Mouse (Mus musculus): ENCODE measurements around the gene Ksr1. TPM values are rescaled to one million over a fixed set of nuclear protein-coding genes. Genes with fewer than 3 reads are reported as not detected.

Ksr1 gene
- polyA plus RNA-seq, 1 experiment from 2014 or later: 3.9 TPM

- Histone ChIP-seq H3K27ac (no peak overlapping the region), H3K4me2 (replicated peaks) (no peak overlapping the region), H3K27me3 (no peaks in the 10 kb centered on the region), H3K9ac (no peak overlapping the region), H3K9me3 (no peaks in the 10 kb centered on the region), H3K36me3 (no peaks in the 10 kb centered on the region), H3K4me1 (peaks cover 19% of the 10 kb centered on the region), H3K4me3 (no peak overlapping the region)
- ATAC-seq (ENCODE audit: insufficient number of reproducible peaks, insufficient read depth, low FRiP score, low TSS enrichment): no peak
- 90% methylated on average over 4 of the region's 4 CpGs for WGBS
Observed at GRCm38 (mm10) chr11:79073583-79073982, 72.6 kb downstream of the Ksr1 start.

GRCm38 (mm10) chr11:79072108-79072507 lies 74.1 kb downstream of the Ksr1 start:
- Histone ChIP-seq H3K9me3 (no peaks in the 10 kb centered on the region), H3K4me3 (no peak overlapping the region), H3K27me3 (no peaks in the 10 kb centered on the region), H3K4me2 (replicated peaks) (no peak overlapping the region), H3K36me3 (0 out of 2 replicates have a peak, but pooled peaks cover under 1% of the 10 kb centered on the region), H3K9ac (no peak overlapping the region), H3K4me1 (peaks cover 19% of the 10 kb centered on the region), H3K27ac (0 out of 2 replicates have a peak overlapping the region, but pooled peaks have one; percentile 6)
- WGBS: 90% methylated on average over 8 of the region's 8 CpGs
- ATAC-seq (ENCODE audit: insufficient number of reproducible peaks, insufficient read depth, low FRiP score, low TSS enrichment): no peak

- peak; percentile 45; the same call in 1 of the 2 replicates for ATAC-seq (ENCODE audit: insufficient number of reproducible peaks, insufficient read depth, low FRiP score, low TSS enrichment)
Observed at GRCm38 (mm10) chr11:79071082-79071972, 74.9 kb downstream of the Ksr1 start.

GRCm38 (mm10) chr11:79069453-79070153 lies 76.6 kb downstream of the Ksr1 start:
- H3K27me3 ChIP-seq: no peaks in the 10 kb centered on the region
- 0 out of 2 replicates have a peak, but pooled peaks cover 3% of the 10 kb centered on the region for H3K36me3 ChIP-seq
- H3K9me3 ChIP-seq: no peaks in the 10 kb centered on the region
- H3K4me3 ChIP-seq: no peak overlapping the region
- ATAC-seq (ENCODE audit: insufficient number of reproducible peaks, insufficient read depth, low FRiP score, low TSS enrichment): no peak
- peaks cover 15% of the 10 kb centered on the region for H3K4me1 ChIP-seq
- WGBS: 64% methylated on average over 10 of the region's 10 CpGs
- H3K4me2 ChIP-seq (replicated peaks): no peak overlapping the region
- no peak overlapping the region for H3K9ac ChIP-seq
- 0 out of 2 replicates have a peak overlapping the region, but pooled peaks have one; percentile 11 for H3K27ac ChIP-seq

More at GRCm38 (mm10) chr11:79071082-79071972, 74.9 kb downstream of the Ksr1 start:
- Histone ChIP-seq H3K9ac (no peak overlapping the region), H3K4me3 (no peak overlapping the region), H3K4me2 (replicated peaks) (no peak overlapping the region), H3K36me3 (0 out of 2 replicates have a peak, but pooled peaks cover 3% of the 10 kb centered on the region), H3K9me3 (no peaks in the 10 kb centered on the region), H3K4me1 (peaks cover 19% of the 10 kb centered on the region), H3K27ac (peak overlapping the region; percentile 12; the same call in 1 of the 2 replicates), H3K27me3 (no peaks in the 10 kb centered on the region)
- WGBS: 77% methylated on average over 7 of the region's 7 CpGs

DNA sequence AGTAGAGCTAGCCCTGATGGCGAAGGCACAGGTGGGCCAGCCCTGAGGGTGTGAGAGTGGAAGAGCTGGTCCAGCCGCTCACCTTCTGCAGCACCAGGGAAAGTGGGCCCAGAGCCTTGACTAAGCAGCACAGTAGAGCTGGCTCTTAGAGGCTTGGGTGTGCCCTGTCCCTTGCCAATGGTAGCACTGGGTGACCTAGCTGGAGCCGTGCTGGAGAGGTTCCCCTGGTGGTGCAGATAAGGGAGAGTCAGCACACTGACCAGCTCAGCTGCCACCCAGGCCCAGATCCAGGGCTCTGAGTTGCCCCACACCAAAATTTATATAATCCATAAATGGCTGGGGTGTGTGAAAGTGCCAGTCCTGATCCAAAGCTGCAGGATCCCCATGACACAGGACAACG lies 79.0 kb downstream of the Ksr1 start:
- 90% methylated on average over 4 of the region's 4 CpGs for WGBS
- Histone ChIP-seq H3K4me1 (peaks cover 15% of the 10 kb centered on the region), H3K36me3 (0 out of 2 replicates have a peak, but pooled peaks cover 3% of the 10 kb centered on the region), H3K4me3 (no peak overlapping the region), H3K27me3 (no peaks in the 10 kb centered on the region), H3K9ac (no peak overlapping the region), H3K9me3 (no peaks in the 10 kb centered on the region), H3K4me2 (replicated peaks) (no peak overlapping the region), H3K27ac (no peak overlapping the region)
- no peak for ATAC-seq (ENCODE audit: insufficient number of reproducible peaks, insufficient read depth, low FRiP score, low TSS enrichment)

DNA sequence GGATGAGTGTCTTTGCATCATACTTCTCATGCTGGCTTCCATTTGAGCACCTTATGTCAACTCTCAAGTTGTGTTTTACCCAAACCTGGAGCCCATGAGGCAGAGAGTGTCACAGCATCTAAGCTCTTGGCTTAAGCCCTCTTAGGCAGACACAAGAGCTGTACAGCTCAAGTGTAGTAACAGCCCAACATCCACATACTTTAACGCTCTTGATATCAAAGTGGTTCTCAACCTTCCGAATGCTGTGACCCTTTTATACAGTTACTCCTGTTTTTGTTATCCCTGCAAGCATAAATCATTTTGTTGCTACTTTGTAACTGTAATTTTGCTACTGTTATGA lies 80.0 kb downstream of the Ksr1 start:
- Histone ChIP-seq H3K4me1 (peaks cover 15% of the 10 kb centered on the region), H3K9me3 (no peaks in the 10 kb centered on the region), H3K4me3 (no peak overlapping the region), H3K27ac (peak overlapping the region; percentile 75; the same call in 1 of the 2 replicates), H3K36me3 (0 out of 2 replicates have a peak, but pooled peaks cover 3% of the 10 kb centered on the region), H3K27me3 (no peaks in the 10 kb centered on the region), H3K9ac (no peak overlapping the region), H3K4me2 (replicated peaks) (no peak overlapping the region)
- WGBS: 90% methylated on average over 2 of the region's 2 CpGs
- ATAC-seq (ENCODE audit: insufficient number of reproducible peaks, insufficient read depth, low FRiP score, low TSS enrichment): no peak

GRCm38 (mm10) chr11:79065463-79066190 lies 80.6 kb downstream of the Ksr1 start:
- Histone ChIP-seq H3K27me3 (no peaks in the 10 kb centered on the region), H3K9me3 (no peaks in the 10 kb centered on the region), H3K9ac (no peak overlapping the region), H3K4me3 (no peak overlapping the region), H3K36me3 (0 out of 2 replicates have a peak, but pooled peaks cover 3% of the 10 kb centered on the region), H3K4me2 (replicated peaks) (no peak overlapping the region), H3K27ac (peak overlapping the region; percentile 75), H3K4me1 (peaks cover 15% of the 10 kb centered on the region)
- WGBS: 60% methylated on average over 11 of the region's 11 CpGs
- no peak for ATAC-seq (ENCODE audit: insufficient number of reproducible peaks, insufficient read depth, low FRiP score, low TSS enrichment)

- Histone ChIP-seq H3K9me3 (no peaks in the 10 kb centered on the region), H3K4me3 (no peak overlapping the region), H3K4me2 (replicated peaks) (no peak overlapping the region), H3K36me3 (0 out of 2 replicates have a peak, but pooled peaks cover 3% of the 10 kb centered on the region), H3K27ac (peak overlapping the region; percentile 75; the same call in 1 of the 2 replicates), H3K4me1 (peaks cover 9% of the 10 kb centered on the region), H3K9ac (no peak overlapping the region), H3K27me3 (no peaks in the 10 kb centered on the region)
- 78% methylated on average over 8 of the region's 8 CpGs for WGBS
- ATAC-seq (ENCODE audit: insufficient number of reproducible peaks, insufficient read depth, low FRiP score, low TSS enrichment): no peak
Observed at GRCm38 (mm10) chr11:79064311-79064710, 81.9 kb downstream of the Ksr1 start.

GRCm38 (mm10) chr11:79063616-79064015 lies 82.6 kb downstream of the Ksr1 start:
- 0 out of 2 replicates have a peak, but pooled peaks cover 3% of the 10 kb centered on the region for H3K36me3 ChIP-seq
- no peaks in the 10 kb centered on the region for H3K9me3 ChIP-seq
- no peak overlapping the region for H3K9ac ChIP-seq
- H3K4me1 ChIP-seq: peaks cover 9% of the 10 kb centered on the region
- 78% methylated on average over 7 of the region's 7 CpGs for WGBS
- no peak for ATAC-seq (ENCODE audit: insufficient number of reproducible peaks, insufficient read depth, low FRiP score, low TSS enrichment)
- no peak overlapping the region for H3K4me2 ChIP-seq (replicated peaks)
- H3K27ac ChIP-seq: no peak overlapping the region
- H3K27me3 ChIP-seq: no peaks in the 10 kb centered on the region
- no peak overlapping the region for H3K4me3 ChIP-seq

GRCm38 (mm10) chr11:79062897-79063296 lies 83.3 kb downstream of the Ksr1 start:
- Histone ChIP-seq H3K36me3 (0 out of 2 replicates have a peak, but pooled peaks cover 3% of the 10 kb centered on the region), H3K4me1 (peaks cover 12% of the 10 kb centered on the region), H3K27ac (no peak overlapping the region), H3K4me3 (no peak overlapping the region), H3K27me3 (no peaks in the 10 kb centered on the region), H3K4me2 (replicated peaks) (no peak overlapping the region), H3K9me3 (no peaks in the 10 kb centered on the region), H3K9ac (no peak overlapping the region)
- no peak for ATAC-seq (ENCODE audit: insufficient number of reproducible peaks, insufficient read depth, low FRiP score, low TSS enrichment)
- 76% methylated on average over 5 of the region's 5 CpGs for WGBS

GRCm38 (mm10) chr11:79061839-79062238 lies 84.4 kb downstream of the Ksr1 start:
- Histone ChIP-seq H3K9ac (no peak overlapping the region), H3K4me2 (replicated peaks) (no peak overlapping the region), H3K4me3 (no peak overlapping the region), H3K4me1 (peaks cover 20% of the 10 kb centered on the region), H3K36me3 (0 out of 2 replicates have a peak, but pooled peaks cover under 1% of the 10 kb centered on the region), H3K27me3 (no peaks in the 10 kb centered on the region), H3K9me3 (no peaks in the 10 kb centered on the region), H3K27ac (no peak overlapping the region)
- 57% methylated on average over 7 of the region's 7 CpGs for WGBS
- no peak for ATAC-seq (ENCODE audit: insufficient number of reproducible peaks, insufficient read depth, low FRiP score, low TSS enrichment)
